Mouse (Mus musculus): Measurements from ENCODE around the gene Plxdc2. TPM values are rescaled to one million over a fixed set of nuclear protein-coding genes. Genes with fewer than 3 reads are reported as not detected.

Plxdc2 gene
- polyA plus RNA-seq, 1 experiment from 2014 or later = 34.3 TPM

DNA sequence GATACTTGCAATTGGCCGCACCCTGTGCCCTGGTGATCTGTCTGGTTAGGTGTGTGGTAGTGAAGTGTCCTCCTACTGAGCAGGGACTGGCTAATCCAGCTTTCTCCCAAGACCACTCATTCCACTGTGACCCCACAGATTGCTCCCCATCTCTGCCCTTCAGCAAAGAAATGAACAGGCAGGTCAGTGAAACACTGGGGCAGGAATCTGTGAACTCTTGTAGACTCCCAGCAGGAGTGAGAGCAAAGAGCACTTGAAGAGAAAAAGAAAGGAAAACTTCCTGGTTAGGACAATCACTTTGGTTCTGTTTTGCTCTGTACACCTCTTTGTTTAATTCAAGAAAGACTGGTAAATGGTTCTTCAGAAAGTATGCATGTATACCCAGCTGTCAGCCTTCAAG lies 1.8 kb downstream of the Plxdc2 start:
- WGBS = 38% methylated on average over 1 of the region's 1 CpGs
- H3K4me2 ChIP-seq (ENCODE audit: low read depth, low read length) = peak overlapping the region; percentile 82
- H3K36me3 ChIP-seq (ENCODE audit: control insufficient read depth, insufficient read depth, low read length) = no peaks in the 10 kb centered on the region
- H3K4me3 ChIP-seq (replicated peaks; ENCODE audit: low read length) = peak overlapping the region; percentile 75
- H3K4me1 ChIP-seq (ENCODE audit: control insufficient read depth, insufficient read depth, low read length) = peaks cover 6% of the 10 kb centered on the region; the same call in 1 of the 2 replicates
- peak overlapping the region; percentile 78 for H3K9ac ChIP-seq (ENCODE audit: low read length)
- ATAC-seq (ENCODE audit: insufficient read depth, low FRiP score) = no peak
- H3K27me3 ChIP-seq (ENCODE audit: control insufficient read depth, insufficient read depth, low read length) = no peaks in the 10 kb centered on the region
- peak overlapping the region; percentile 1; the same call in 1 of the 2 replicates for H3K27ac ChIP-seq (ENCODE audit: low read length)
- no peaks in the 10 kb centered on the region for H3K9me3 ChIP-seq (replicated peaks; ENCODE audit: control insufficient read depth, low read length)

- no peak overlapping the region for H3K9ac ChIP-seq (ENCODE audit: low read length)
- peaks cover 6% of the 10 kb centered on the region; the same call in 1 of the 2 replicates for H3K4me1 ChIP-seq (ENCODE audit: control insufficient read depth, insufficient read depth, low read length)
- H3K36me3 ChIP-seq (ENCODE audit: control insufficient read depth, insufficient read depth, low read length) = no peaks in the 10 kb centered on the region
- no peaks in the 10 kb centered on the region for H3K27me3 ChIP-seq (ENCODE audit: control insufficient read depth, insufficient read depth, low read length)
- peak overlapping the region; percentile 29; the same call in 1 of the 2 replicates for H3K4me2 ChIP-seq (ENCODE audit: low read depth, low read length)
- ATAC-seq (ENCODE audit: insufficient read depth, low FRiP score) = no peak
- no peak overlapping the region for H3K4me3 ChIP-seq (replicated peaks; ENCODE audit: low read length)
- no peak overlapping the region for H3K27ac ChIP-seq (ENCODE audit: low read length)
- 39% methylated on average over 3 of the region's 3 CpGs for WGBS
- H3K9me3 ChIP-seq (replicated peaks; ENCODE audit: control insufficient read depth, low read length) = no peaks in the 10 kb centered on the region
These were observed 3.3 kb downstream of the Plxdc2 start for GRCm38 (mm10) chr2:16359341-16359928.

- H3K4me3 ChIP-seq (replicated peaks; ENCODE audit: low read length) = no peak overlapping the region
- ATAC-seq (ENCODE audit: insufficient read depth, low FRiP score) = no peak
- H3K4me2 ChIP-seq (ENCODE audit: low read depth, low read length) = no peak overlapping the region
- H3K9me3 ChIP-seq (replicated peaks; ENCODE audit: control insufficient read depth, low read length) = no peaks in the 10 kb centered on the region
- H3K9ac ChIP-seq (ENCODE audit: low read length) = no peak overlapping the region
- H3K27me3 ChIP-seq (ENCODE audit: control insufficient read depth, insufficient read depth, low read length) = no peaks in the 10 kb centered on the region
- H3K4me1 ChIP-seq (ENCODE audit: control insufficient read depth, insufficient read depth, low read length) = no peaks in the 10 kb centered on the region
- H3K36me3 ChIP-seq (ENCODE audit: control insufficient read depth, insufficient read depth, low read length) = no peaks in the 10 kb centered on the region
- no peak overlapping the region for H3K27ac ChIP-seq (ENCODE audit: low read length)
- 62% methylated on average over 1 of the region's 1 CpGs for WGBS
These were observed 8.6 kb downstream of the Plxdc2 start for GRCm38 (mm10) chr2:16364749-16365148.

- Histone ChIP-seq H3K27ac (ENCODE audit: low read length) (no peak overlapping the region), H3K27me3 (ENCODE audit: control insufficient read depth, insufficient read depth, low read length) (no peaks in the 10 kb centered on the region), H3K4me1 (ENCODE audit: control insufficient read depth, insufficient read depth, low read length) (no peaks in the 10 kb centered on the region), H3K9ac (ENCODE audit: low read length) (no peak overlapping the region), H3K4me2 (ENCODE audit: low read depth, low read length) (no peak overlapping the region), H3K4me3 (replicated peaks; ENCODE audit: low read length) (no peak overlapping the region), H3K36me3 (ENCODE audit: control insufficient read depth, insufficient read depth, low read length) (no peaks in the 10 kb centered on the region), H3K9me3 (replicated peaks; ENCODE audit: control insufficient read depth, low read length) (no peaks in the 10 kb centered on the region)
- no peak for ATAC-seq (ENCODE audit: insufficient read depth, low FRiP score)
- 60% methylated on average over 4 of the region's 4 CpGs for WGBS
These were observed 9.8 kb downstream of the Plxdc2 start for GRCm38 (mm10) chr2:16365830-16366401.

- Histone ChIP-seq H3K9me3 (replicated peaks; ENCODE audit: control insufficient read depth, low read length) (no peaks in the 10 kb centered on the region), H3K27me3 (ENCODE audit: control insufficient read depth, insufficient read depth, low read length) (no peaks in the 10 kb centered on the region), H3K9ac (ENCODE audit: low read length) (no peak overlapping the region), H3K4me3 (replicated peaks; ENCODE audit: low read length) (no peak overlapping the region), H3K27ac (ENCODE audit: low read length) (no peak overlapping the region), H3K4me2 (ENCODE audit: low read depth, low read length) (no peak overlapping the region), H3K36me3 (ENCODE audit: control insufficient read depth, insufficient read depth, low read length) (no peaks in the 10 kb centered on the region), H3K4me1 (ENCODE audit: control insufficient read depth, insufficient read depth, low read length) (no peaks in the 10 kb centered on the region)
- ATAC-seq (ENCODE audit: insufficient read depth, low FRiP score) = no peak
- 80% methylated on average over 1 of the region's 1 CpGs for WGBS
These were observed 14.3 kb downstream of the Plxdc2 start for GRCm38 (mm10) chr2:16370419-16370818.

DNA sequence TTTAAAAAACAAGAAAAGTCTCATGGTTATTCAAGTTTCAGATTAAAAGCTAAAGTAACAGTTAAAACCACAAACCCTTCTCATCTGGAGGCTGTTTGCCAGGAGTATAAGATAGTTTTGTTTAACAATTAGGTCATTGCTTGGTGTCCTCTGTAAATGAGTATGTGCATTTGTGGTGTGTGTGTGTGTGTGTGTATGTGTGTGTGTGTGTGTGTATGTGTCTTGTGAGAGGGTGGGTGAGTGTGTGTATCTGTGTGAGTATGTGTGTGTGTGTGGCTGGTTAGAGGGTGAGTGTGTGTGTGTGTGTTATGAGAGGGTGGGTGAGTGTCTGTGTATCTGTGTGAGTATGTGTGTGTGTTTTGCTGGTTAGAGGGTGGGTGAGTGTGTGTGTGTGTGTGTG lies 18.2 kb downstream of the Plxdc2 start:
- no peaks in the 10 kb centered on the region for H3K4me1 ChIP-seq (ENCODE audit: control insufficient read depth, insufficient read depth, low read length)
- H3K36me3 ChIP-seq (ENCODE audit: control insufficient read depth, insufficient read depth, low read length) = no peaks in the 10 kb centered on the region
- H3K4me3 ChIP-seq (replicated peaks; ENCODE audit: low read length) = no peak overlapping the region
- H3K27ac ChIP-seq (ENCODE audit: low read length) = no peak overlapping the region
- ATAC-seq (ENCODE audit: insufficient read depth, low FRiP score) = no peak
- no peak overlapping the region for H3K4me2 ChIP-seq (ENCODE audit: low read depth, low read length)
- no peaks in the 10 kb centered on the region for H3K27me3 ChIP-seq (ENCODE audit: control insufficient read depth, insufficient read depth, low read length)
- H3K9me3 ChIP-seq (replicated peaks; ENCODE audit: control insufficient read depth, low read length) = no peaks in the 10 kb centered on the region
- H3K9ac ChIP-seq (ENCODE audit: low read length) = no peak overlapping the region

DNA sequence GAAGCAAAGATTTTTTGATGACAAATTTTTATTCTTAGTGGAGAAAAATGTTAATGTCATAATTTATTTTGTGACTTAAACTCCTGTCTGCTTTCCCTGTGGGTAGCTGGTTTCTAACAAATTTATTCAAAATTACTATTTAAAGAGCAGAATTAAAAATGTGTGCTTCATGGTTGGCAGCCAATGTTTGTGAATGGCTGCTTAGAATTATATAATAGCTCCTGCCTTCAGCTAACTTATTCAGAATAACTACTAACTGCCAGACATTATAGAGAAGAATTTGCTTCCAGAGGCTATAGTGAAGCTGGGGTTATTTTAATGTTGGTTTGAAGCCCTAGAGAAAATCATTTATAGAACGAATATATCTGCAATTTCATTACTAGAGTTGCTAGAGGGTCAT lies 30.1 kb downstream of the Plxdc2 start:
- ATAC-seq (ENCODE audit: insufficient read depth, low FRiP score) = no peak
- Histone ChIP-seq H3K36me3 (ENCODE audit: control insufficient read depth, insufficient read depth, low read length) (no peaks in the 10 kb centered on the region), H3K27ac (ENCODE audit: low read length) (no peak overlapping the region), H3K9me3 (replicated peaks; ENCODE audit: control insufficient read depth, low read length) (no peaks in the 10 kb centered on the region), H3K4me1 (ENCODE audit: control insufficient read depth, insufficient read depth, low read length) (no peaks in the 10 kb centered on the region), H3K27me3 (ENCODE audit: control insufficient read depth, insufficient read depth, low read length) (no peaks in the 10 kb centered on the region), H3K4me2 (ENCODE audit: low read depth, low read length) (no peak overlapping the region), H3K4me3 (replicated peaks; ENCODE audit: low read length) (no peak overlapping the region), H3K9ac (ENCODE audit: low read length) (no peak overlapping the region)
- WGBS = 71% methylated on average over 1 of the region's 1 CpGs

DNA sequence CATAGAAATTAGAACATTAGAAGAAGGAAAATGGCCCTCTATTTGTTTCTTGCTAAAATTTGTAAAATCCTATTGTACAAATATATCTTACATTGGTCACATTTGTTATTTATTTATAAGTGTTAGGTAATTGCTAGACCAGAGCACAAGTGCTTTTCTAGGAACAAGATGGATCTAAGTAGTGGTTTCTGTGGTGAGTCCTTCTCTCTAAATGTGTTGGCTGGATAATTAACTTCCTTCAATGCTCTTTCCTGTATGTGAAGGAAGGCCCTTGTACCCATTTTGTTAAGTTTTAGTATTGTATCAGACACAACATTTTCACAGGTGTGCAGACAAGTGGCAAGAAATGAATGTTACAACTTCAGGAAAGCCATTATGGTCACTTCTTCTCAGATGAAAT lies 30.6 kb downstream of the Plxdc2 start:
- H3K4me2 ChIP-seq (ENCODE audit: low read depth, low read length) = no peak overlapping the region
- no peaks in the 10 kb centered on the region for H3K27me3 ChIP-seq (ENCODE audit: control insufficient read depth, insufficient read depth, low read length)
- no peak overlapping the region for H3K4me3 ChIP-seq (replicated peaks; ENCODE audit: low read length)
- no peak overlapping the region for H3K27ac ChIP-seq (ENCODE audit: low read length)
- no peak for ATAC-seq (ENCODE audit: insufficient read depth, low FRiP score)
- H3K9ac ChIP-seq (ENCODE audit: low read length) = no peak overlapping the region
- no peaks in the 10 kb centered on the region for H3K4me1 ChIP-seq (ENCODE audit: control insufficient read depth, insufficient read depth, low read length)
- no peaks in the 10 kb centered on the region for H3K36me3 ChIP-seq (ENCODE audit: control insufficient read depth, insufficient read depth, low read length)
- no peaks in the 10 kb centered on the region for H3K9me3 ChIP-seq (replicated peaks; ENCODE audit: control insufficient read depth, low read length)

DNA sequence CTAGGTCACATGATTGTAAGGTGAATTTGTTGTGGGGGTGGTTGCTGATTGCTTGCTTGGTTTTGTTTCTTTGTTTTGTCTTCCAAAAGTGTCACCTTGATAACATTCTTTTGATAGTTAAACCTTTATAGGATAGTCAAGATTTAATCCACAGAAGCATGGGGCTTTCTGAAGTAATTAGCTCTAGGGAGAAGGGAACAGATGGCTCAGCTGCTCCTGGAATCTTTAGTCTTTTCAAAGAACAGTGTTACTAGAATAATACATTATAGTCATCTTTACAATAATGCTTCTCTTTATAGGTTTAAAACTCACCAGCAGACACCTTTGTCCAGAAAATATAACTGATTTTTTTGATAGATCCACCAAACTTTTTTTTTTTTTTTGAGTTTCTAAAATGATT lies 31.7 kb downstream of the Plxdc2 start:
- H3K9me3 ChIP-seq (replicated peaks; ENCODE audit: control insufficient read depth, low read length) = no peaks in the 10 kb centered on the region

More for the DNA sequence above, 31.7 kb downstream of the Plxdc2 start:
- Histone ChIP-seq H3K9ac (ENCODE audit: low read length) (no peak overlapping the region), H3K27ac (ENCODE audit: low read length) (no peak overlapping the region), H3K4me1 (ENCODE audit: control insufficient read depth, insufficient read depth, low read length) (no peaks in the 10 kb centered on the region), H3K27me3 (ENCODE audit: control insufficient read depth, insufficient read depth, low read length) (no peaks in the 10 kb centered on the region), H3K4me3 (replicated peaks; ENCODE audit: low read length) (no peak overlapping the region), H3K36me3 (ENCODE audit: control insufficient read depth, insufficient read depth, low read length) (no peaks in the 10 kb centered on the region), H3K4me2 (ENCODE audit: low read depth, low read length) (no peak overlapping the region)
- ATAC-seq (ENCODE audit: insufficient read depth, low FRiP score) = no peak

Measured in stomach, embryonic 16.5 days (tissue).